Mouse (Mus musculus) bone marrow, adult 2 months (tissue): ENCODE measurements around the gene Cdon.

Source experiments
- CTCF ChIP-seq: fragments of 200-500 bp; IDR thresholded peaks from 2 replicates; pipeline ENCODE4 v1.5.1; 2011; ENCODE audit warnings: low read length, control low read depth; ENCODE audit not compliant: control insufficient read depth, insufficient read depth
- POLR2A ChIP-seq: fragments of 200-500 bp; IDR thresholded peaks from 2 replicates; pipeline ENCODE4 v1.6.1; 2011; ENCODE audit warnings: low read depth, mild to moderate bottlenecking, control low read depth, low read length, borderline replicate concordance; ENCODE audit not compliant: control insufficient read depth

DNA sequence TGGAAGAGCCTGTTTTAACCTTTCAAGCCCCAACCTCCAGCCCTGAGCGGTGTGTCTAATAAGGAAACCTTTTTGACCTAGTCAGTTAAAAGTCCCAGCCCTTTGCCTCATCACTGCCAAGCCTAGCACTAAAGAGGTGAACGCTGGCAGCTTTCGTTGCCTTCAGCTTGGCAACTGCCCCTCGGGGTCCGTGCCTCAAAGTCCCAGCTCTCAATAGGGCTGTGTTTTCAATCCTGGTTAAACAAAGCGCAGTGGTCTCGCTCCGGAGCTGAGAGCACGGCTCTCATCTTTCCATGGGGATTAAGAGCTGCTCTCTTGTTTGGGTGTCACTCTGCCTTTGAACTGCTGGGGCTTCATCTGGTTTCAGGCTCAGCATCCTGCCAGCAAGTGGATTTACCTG, 20.1 kb upstream of the Cdon start:
- TF ChIP-seq CTCF = no peak
- TF ChIP-seq POLR2A = no peak
